Mouse (Mus musculus): ENCODE measurements around the gene Nol4l.

DNA sequence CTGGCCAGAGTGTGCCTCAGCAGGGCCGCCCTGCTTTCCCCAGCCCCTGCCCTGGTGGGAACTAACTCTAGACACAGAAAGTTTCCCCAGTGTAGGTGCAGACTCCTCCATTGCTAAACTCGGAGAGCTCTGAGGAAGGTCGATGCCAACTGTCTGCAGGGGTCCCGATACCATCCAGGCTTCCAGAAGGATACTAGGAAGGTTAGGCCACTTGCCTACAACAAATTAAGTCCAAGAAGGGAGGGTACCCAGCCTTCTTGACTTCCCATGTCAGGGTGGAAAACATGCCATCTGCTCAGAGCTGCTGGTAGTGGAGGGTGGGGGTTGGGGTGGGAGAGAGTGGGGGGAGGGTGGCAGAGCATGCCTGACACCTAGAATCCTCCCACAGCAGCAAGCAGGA lies 15.0 kb upstream of the Nol4l start:
- TF ChIP-seq CTCF (IDR thresholded peaks at IDR 0.05; ENCODE audit: low read depth) (no peak), EP300 (IDR thresholded peaks at IDR 0.05; ENCODE audit: low read depth) (no peak)

Data from liver, embryonic 14.5 days (tissue).